Mouse (Mus musculus) bone marrow macrophage, adult 2 months (primary cell): ENCODE data around the gene Yars.

Source experiments
- CTCF ChIP-seq: IDR thresholded peaks from 2 replicates; pipeline ENCODE4 v1.5.1; 2012; ENCODE audit warnings: low read depth, mild to moderate bottlenecking, low read length, moderate library complexity
- POLR2A ChIP-seq: IDR thresholded peaks from 2 replicates; pipeline ENCODE4 v1.6.1; 2012; ENCODE audit warnings: mild to moderate bottlenecking, low read depth, low read length, borderline replicate concordance

GRCm38 (mm10) chr4:129188041-129188659 lies 1.4 kb upstream of the Yars start:
- TF ChIP-seq CTCF (no peak), POLR2A (no peak)
